Mouse (Mus musculus) retina, postnatal 1 day (tissue): Measurements from ENCODE around the gene Me3.
A peak's percentile ranks its signal among the peaks of the same experiment; 100 is the strongest.

Source experiments
- DNase-seq: peaks from one replicate; pipeline ENCODE4 v3.0.0-alpha.2; 2012

The Me3 gene

GRCm38 (mm10) chr7:89748415-89748814, 116.2 kb downstream of the Me3 start:
- no peak for DNase-seq

DNA sequence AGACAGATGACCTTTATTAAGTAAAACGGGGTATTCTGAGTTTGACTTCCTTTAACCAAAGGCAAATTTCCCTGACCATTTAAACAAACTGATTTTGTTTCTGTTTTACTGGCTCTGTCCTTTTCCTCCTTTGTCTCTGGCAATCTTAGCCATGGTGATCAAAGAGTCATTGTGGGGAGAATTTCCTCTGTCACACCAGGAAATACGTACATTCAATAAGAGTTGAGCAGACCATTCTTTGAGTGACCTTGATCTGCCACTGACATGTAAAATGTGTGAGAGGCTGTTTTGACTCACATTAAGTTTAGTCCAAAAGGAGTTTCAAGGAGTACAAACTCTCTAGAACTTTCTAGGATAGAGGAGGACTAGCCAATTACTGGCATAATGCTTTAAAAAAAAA, 117.0 kb downstream of the Me3 start:
- no peak for DNase-seq

DNA sequence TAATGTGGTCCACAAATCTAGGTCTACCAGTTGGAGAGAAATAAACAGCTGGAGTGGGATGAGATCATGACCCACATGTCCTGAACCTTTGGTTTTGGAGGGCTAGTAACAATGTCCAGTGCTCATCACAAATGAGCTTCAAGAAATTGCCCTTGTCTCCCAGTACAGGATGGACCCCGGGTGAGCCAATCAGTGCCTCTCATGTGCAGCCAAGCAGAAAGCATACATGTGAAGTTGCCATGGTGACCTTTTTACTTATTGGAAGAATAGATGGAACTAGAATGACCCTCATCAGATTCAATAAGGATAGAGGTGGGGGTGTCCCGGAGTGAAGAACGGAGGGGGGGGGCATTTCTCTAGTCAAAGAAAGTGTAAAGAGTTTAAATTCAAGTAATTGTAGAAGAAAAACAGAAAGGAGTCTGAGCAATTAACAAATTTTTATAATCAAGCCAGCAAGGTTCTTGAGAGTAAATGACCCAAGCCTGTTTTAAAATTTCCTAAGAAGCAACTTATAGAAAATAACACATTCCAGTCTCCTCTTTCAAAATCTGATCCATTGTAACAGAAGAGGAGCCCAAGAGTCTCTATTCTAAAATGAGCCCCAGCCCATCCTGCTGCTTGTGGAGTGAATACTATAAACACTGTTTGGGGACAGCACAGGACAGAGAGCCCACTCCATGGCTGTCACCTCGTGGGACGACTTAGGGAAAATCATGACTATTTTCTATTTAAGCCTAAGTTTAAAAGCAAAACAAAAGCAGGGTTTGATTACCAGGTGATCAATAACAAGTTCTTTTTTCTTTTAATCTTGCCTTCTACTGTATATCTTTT, 134.7 kb downstream of the Me3 start:
- DNase-seq: peak; percentile 96

DNA sequence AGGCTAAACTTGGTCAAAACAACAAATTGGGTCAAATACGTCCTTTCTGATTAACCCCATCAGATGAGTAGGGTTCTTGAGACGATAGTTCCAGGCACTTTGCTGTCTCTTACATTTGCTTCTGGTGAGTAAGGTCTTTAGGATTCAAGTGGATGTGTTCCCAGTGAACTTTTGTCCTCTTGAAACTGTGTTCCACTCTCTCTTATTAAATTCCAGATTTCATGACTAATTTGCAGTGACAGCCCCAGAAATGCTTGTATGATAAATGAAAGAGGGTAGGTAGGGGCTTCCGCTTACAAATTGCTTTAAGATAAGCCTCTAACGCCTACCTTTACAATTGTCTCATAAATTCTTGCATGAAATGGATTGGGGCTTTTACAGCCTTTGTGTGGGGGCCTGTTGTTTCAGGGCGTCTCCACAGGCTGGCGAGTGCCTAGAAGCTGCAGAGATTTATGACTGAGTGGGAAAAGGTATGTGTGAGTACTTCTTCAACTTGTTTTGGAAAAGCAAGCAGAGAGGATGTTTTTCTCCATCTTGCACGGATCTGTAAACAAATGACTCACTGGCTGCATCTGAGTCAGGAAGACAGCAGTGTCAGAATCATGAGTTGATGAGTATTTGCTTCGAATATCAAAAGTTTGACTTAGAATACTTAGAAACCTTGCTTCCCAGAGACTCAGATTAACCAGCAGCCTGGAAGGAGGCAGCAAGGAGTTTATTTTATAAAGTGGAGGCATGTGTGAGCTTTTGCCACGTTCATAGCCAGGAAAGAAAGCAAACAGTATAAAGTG, 137.1 kb downstream of the Me3 start:
- DNase-seq: peak; percentile 60

- DNase-seq: no peak
Observed at GRCm38 (mm10) chr7:89770021-89770420, 137.8 kb downstream of the Me3 start.

- DNase-seq: no peak
Observed at GRCm38 (mm10) chr7:89772906-89773305, 140.7 kb downstream of the Me3 start.

DNA sequence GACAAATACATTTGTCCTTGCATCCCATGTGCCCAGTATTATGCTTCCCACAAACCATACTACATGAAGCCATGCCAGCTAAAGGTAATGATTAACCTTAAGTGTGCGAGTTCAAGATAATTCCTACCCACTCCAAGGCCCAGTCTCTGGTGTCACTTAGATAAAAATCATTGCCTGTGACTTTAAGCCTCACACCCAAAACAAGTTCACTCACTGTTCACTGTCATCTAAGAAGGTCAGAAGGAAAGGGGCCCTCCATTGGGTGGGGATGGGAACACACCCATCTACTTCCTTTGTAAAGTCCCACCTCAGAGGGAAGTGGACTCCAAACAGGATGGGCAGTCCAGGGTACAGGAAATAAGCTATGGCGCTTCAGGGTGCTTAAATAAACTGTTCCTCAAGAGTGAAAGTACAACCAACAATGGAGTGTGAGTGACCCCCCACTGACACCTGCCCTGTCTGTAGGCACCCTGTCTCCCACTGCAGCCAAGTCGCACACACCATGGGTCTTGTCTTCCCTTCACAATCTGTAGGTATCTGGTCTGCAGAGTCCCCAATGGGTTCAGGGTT, 141.2 kb downstream of the Me3 start:
- no peak for DNase-seq

DNA sequence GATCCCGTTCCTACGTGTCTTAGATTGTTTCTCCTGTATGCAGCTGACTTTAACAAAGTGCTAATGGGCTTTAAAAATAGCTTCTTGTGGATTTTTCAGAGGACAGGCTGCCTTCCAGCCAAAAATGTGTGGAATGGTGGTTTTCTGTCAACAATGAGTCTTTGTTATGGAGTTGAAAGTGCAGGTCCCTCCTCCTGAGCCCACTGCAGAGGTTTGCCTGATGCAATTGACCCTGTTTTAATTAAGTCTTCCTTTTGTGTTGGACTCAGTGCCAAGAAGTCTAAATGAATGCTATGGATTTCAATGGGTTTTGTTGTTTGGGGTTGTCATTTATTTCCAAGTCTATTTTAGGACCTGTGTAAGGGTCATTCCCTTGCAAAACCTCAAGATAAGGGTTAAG, 141.7 kb downstream of the Me3 start:
- peak; percentile 48 for DNase-seq

DNA sequence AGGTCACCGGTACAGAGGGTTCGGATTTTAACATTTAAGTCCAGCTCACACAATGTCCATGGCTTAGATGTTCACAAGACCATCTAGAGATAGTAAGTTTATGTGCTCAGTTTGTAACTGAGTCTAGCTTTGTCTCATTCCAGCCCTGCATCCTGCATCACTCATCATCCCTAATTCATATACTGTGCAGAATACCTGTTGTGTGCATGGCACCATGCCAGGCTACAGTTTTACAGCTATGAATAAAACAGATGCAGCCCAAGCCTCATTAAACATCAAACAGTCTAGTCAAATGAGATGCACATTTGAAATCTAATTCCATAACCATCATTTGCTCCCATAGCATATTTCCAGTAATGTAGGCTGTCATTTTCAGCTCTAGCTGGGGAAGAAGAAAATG, 143.7 kb downstream of the Me3 start:
- no peak for DNase-seq

GRCm38 (mm10) chr7:89781391-89781790, 149.2 kb downstream of the Me3 start:
- DNase-seq: no peak

- DNase-seq: no peak
Observed at GRCm38 (mm10) chr7:89787735-89788134, 155.5 kb downstream of the Me3 start.

GRCm38 (mm10) chr7:89792576-89792975, 160.4 kb downstream of the Me3 start:
- no peak for DNase-seq

DNA sequence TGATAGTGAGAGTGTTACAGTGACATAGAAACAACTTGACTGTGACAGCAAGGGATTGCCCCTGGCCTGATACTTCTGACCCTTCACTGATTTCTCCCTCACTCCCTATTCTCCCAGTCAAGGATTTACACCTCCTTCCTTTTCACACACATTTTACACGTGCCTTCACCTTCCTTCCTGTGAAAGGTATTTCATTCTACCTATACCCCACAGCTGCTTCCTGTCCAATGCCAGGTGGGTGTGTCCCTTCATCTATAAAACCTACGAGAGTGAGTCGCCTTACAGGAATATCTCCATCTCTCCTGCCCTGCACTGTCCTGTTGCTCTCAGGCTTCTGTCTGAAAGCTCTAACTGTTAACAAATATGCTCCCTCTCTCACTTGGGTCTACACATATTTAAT, 163.2 kb downstream of the Me3 start:
- DNase-seq: no peak

GRCm38 (mm10) chr7:89796351-89796801, 164.2 kb downstream of the Me3 start:
- DNase-seq: peak; percentile 9

DNA sequence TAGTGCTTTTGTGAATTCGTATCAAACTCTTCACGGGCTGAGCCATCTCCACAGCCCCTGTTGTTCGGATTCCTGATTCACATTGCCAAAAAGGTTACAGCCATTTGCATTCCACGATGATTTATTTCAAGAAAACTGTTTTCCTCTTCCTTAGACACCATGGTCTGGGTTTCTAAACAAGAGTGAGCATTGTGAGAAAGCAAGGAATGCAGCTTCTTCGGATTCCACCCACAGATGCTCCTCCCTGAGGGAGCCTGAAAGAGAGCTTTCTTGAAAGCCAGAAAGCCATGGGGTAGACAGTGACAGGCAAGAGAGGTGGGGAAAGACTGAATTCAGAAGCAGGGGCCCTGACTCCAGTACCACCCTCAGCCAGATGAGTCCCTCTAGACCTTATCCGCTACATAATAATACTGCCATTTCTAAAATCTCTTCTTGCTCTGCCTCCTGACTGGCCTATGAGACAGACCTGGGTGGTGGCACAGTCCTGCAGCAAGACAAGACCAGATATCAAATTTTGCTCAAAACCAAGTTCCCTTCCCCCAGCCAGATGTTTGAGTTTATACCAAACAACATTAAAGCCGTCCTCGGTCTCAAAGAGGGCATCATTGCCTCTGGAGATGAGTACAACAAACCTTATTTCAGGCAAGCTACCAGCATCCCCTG, 166.3 kb downstream of the Me3 start:
- no peak for DNase-seq

GRCm38 (mm10) chr7:89802447-89802846, 170.3 kb downstream of the Me3 start:
- no peak for DNase-seq

- DNase-seq: no peak
Observed at GRCm38 (mm10) chr7:89803966-89804365, 171.8 kb downstream of the Me3 start.

GRCm38 (mm10) chr7:89809400-89809799, 177.2 kb downstream of the Me3 start:
- DNase-seq: no peak

- no peak for DNase-seq
Observed at GRCm38 (mm10) chr7:89828436-89829065, 196.4 kb downstream of the Me3 start.

DNA sequence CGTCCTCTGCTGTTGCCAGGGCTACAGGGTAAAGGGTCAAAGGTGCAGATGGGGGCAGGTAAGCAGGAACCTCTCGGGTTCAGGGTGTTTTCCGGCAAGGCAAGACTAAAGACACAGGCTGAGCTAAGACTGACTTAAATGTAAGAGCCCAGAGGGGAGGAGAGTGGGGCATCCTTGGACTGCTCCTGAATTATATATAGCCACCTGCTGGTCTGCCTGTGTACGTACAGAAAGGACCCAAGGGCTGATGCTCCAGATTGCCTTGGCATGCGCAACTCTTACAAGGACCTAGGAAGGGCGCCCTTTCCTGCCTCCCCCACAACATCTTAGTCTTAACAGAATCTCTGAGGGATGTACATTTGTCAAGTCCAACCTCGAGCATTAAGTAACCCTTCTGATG, 197.0 kb downstream of the Me3 start:
- peak; percentile 65 for DNase-seq

DNA sequence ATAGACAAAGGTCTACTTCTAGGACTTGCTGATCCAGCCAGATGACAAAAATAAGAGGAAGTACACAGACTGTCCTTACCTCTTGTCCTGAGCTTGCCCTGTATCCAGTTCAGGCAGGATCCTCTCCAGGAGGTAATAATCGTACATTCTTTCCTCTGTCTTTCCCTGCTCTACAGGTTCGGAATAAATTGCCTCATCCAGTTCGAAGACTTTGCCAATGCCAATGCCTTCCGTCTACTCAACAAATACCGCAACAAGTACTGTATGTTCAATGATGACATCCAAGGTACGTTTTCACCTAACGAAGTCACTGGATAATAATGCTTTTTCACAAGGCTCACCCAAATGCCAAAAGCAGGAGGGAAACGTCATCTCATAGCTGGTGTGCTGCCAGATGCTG, 201.3 kb downstream of the Me3 start:
- DNase-seq: no peak

- no peak for DNase-seq
Observed at GRCm38 (mm10) chr7:89835566-89835965, 203.4 kb downstream of the Me3 start.

- no peak for DNase-seq
Observed at GRCm38 (mm10) chr7:89836676-89837075, 204.5 kb downstream of the Me3 start.
